Mouse (Mus musculus) limb, embryonic 11.5 days (tissue): ENCODE data around the gene Zfp609. TPM values are rescaled to one million over a fixed set of nuclear protein-coding genes. Genes with fewer than 3 reads are reported as not detected.

Experiments
- ATAC-seq: fragments of 200-750 bp; cut with Nextera tagmentation; 2 replicates; pipeline ENCODE4 v1.8.0; 2017; ENCODE audit warnings: low read depth; ENCODE audit not compliant: insufficient number of reproducible peaks, low FRiP score, low TSS enrichment
- DNase-seq: peaks from one replicate; pipeline ENCODE4 v3.0.0-alpha.2; 2015; ENCODE audit warnings: low spot score
- H3K27ac ChIP-seq: fragments of 300-500 bp; sonication (generic); replicated peaks from 2 replicates; pipeline ENCODE4 v1.5.1; 2014; ENCODE audit warnings: low read depth, mild to moderate bottlenecking, low read length
- H3K27me3 ChIP-seq: fragments of 300-500 bp; sonication (generic); 2 replicates; pipeline ENCODE4 v1.6.1; 2014; ENCODE audit warnings: mild to moderate bottlenecking, low read length, mixed read lengths; ENCODE audit not compliant: control insufficient read depth, insufficient read depth
- H3K36me3 ChIP-seq: fragments of 300-500 bp; sonication (generic); 2 replicates; pipeline ENCODE4 v1.6.1; 2014; ENCODE audit warnings: mild to moderate bottlenecking, low read length, moderate library complexity, mixed read lengths; ENCODE audit not compliant: control insufficient read depth, insufficient read depth
- H3K4me1 ChIP-seq: fragments of 300-500 bp; sonication (generic); 2 replicates; pipeline ENCODE4 v1.6.1; 2014; ENCODE audit warnings: low read length, mixed read lengths; ENCODE audit not compliant: control insufficient read depth, insufficient read depth
- H3K4me2 ChIP-seq: fragments of 300-500 bp; sonication (generic); 2 replicates; pipeline ENCODE4 v1.6.1; 2014; ENCODE audit warnings: low read depth, mild to moderate bottlenecking, moderate library complexity; ENCODE audit not compliant: severe bottlenecking
- H3K4me3 ChIP-seq: fragments of 300-500 bp; sonication (generic); 2 replicates; pipeline ENCODE4 v1.5.1; 2014; ENCODE audit warnings: low read depth, low read length
- H3K9ac ChIP-seq: fragments of 300-500 bp; sonication (generic); 2 replicates; pipeline ENCODE4 v1.6.1; 2014; ENCODE audit warnings: mild to moderate bottlenecking, low read length
- H3K9me3 ChIP-seq: fragments of 300-500 bp; sonication (generic); 2 replicates; pipeline ENCODE4 v1.6.1; 2016; ENCODE audit warnings: low read length; ENCODE audit not compliant: control insufficient read depth
- WGBS: fragments of 180-500 bp; shearing (Covaris S2); extraction: QIAGEN DNeasy Blood & Tissue Kit; methylation state at CpG from one replicate; pipeline ENCODE4 v1.1.7; 2014; 5-methylcytosine and 5-hydroxymethylcytosine counted together
- polyA plus RNA-seq: library from polyadenylated mRNA; unstranded; fragments of >200 nt; fragmentation: Nextera tagmentation; extraction: Ambion mirVana; gene quantifications from 2 replicates; pipeline ENCODE4 v1.2.1, GENCODE M21; 2014

Gene Zfp609
- polyA plus RNA-seq, 1 experiment from 2014 or later, result 7.3 TPM

- H3K4me3 ChIP-seq, result no peak overlapping the region
- no peak overlapping the region for H3K27ac ChIP-seq
- H3K4me1 ChIP-seq, result peaks cover 32% of the 10 kb centered on the region
- DNase-seq (no peak), ATAC-seq (no peak)
- H3K27me3 ChIP-seq, result no peaks in the 10 kb centered on the region
- WGBS, result 92% methylated on average over 4 of the region's 4 CpGs
- no peak overlapping the region for H3K4me2 ChIP-seq
- no peak overlapping the region for H3K9ac ChIP-seq
- 0 out of 2 replicates have a peak, but pooled peaks cover 2% of the 10 kb centered on the region for H3K36me3 ChIP-seq
- H3K9me3 ChIP-seq, result no peaks in the 10 kb centered on the region
Measured at GRCm38 (mm10) chr9:65680938-65681633, 146.3 kb downstream of the Zfp609 start.

GRCm38 (mm10) chr9:65679181-65679761 is 148.1 kb downstream of the Zfp609 start:
- no peaks in the 10 kb centered on the region for H3K27me3 ChIP-seq
- peak overlapping the region; percentile 12 for H3K4me3 ChIP-seq
- peaks cover 34% of the 10 kb centered on the region for H3K4me1 ChIP-seq
- H3K36me3 ChIP-seq, result no peaks in the 10 kb centered on the region
- H3K9me3 ChIP-seq, result no peaks in the 10 kb centered on the region
- 7% methylated on average over 5 of the region's 5 CpGs for WGBS
- DNase-seq, result peak; percentile 78
- H3K27ac ChIP-seq, result peak overlapping the region; percentile 72
- peak; percentile 79 for ATAC-seq
- H3K4me2 ChIP-seq, result peak overlapping the region; percentile 93
- no peak overlapping the region for H3K9ac ChIP-seq

GRCm38 (mm10) chr9:65677119-65677462 is 150.3 kb downstream of the Zfp609 start:
- DNase-seq (no peak), ATAC-seq (no peak)
- WGBS, result 2% methylated on average over 3 of the region's 3 CpGs
- Histone ChIP-seq H3K9me3 (no peaks in the 10 kb centered on the region), H3K27ac (no peak overlapping the region), H3K36me3 (no peaks in the 10 kb centered on the region), H3K4me1 (peaks cover 34% of the 10 kb centered on the region), H3K4me2 (peak overlapping the region; percentile 93), H3K9ac (peak overlapping the region; percentile 69), H3K27me3 (no peaks in the 10 kb centered on the region), H3K4me3 (peak overlapping the region; percentile 78)

GRCm38 (mm10) chr9:65676358-65677118 is 150.8 kb downstream of the Zfp609 start:
- Histone ChIP-seq H3K4me2 (peak overlapping the region; percentile 93), H3K36me3 (no peaks in the 10 kb centered on the region), H3K27ac (0 out of 2 replicates have a peak overlapping the region, but pooled peaks have one; percentile 30), H3K4me3 (peak overlapping the region; percentile 78), H3K9ac (peak overlapping the region; percentile 69), H3K9me3 (no peaks in the 10 kb centered on the region), H3K27me3 (no peaks in the 10 kb centered on the region), H3K4me1 (peaks cover 34% of the 10 kb centered on the region)
- peak; percentile 99 for DNase-seq
- WGBS, result 0% methylated on average over 32 of the region's 51 CpGs
- ATAC-seq, result peak; percentile 92

GRCm38 (mm10) chr9:65675461-65676357 is 151.7 kb downstream of the Zfp609 start:
- H3K9me3 ChIP-seq, result no peaks in the 10 kb centered on the region
- H3K4me3 ChIP-seq, result peak overlapping the region; percentile 78
- H3K4me1 ChIP-seq, result peaks cover 34% of the 10 kb centered on the region
- peak; percentile 40 for ATAC-seq
- WGBS, result 58% methylated on average over 8 of the region's 8 CpGs
- no peaks in the 10 kb centered on the region for H3K36me3 ChIP-seq
- peak overlapping the region; percentile 56; the same call in 1 of the 2 replicates for H3K9ac ChIP-seq
- H3K27ac ChIP-seq, result no peak overlapping the region
- no peak for DNase-seq
- no peaks in the 10 kb centered on the region for H3K27me3 ChIP-seq
- H3K4me2 ChIP-seq, result peak overlapping the region; percentile 93

GRCm38 (mm10) chr9:65672996-65673395 is 154.4 kb downstream of the Zfp609 start:
- Histone ChIP-seq H3K27ac (no peak overlapping the region), H3K4me3 (no peak overlapping the region), H3K36me3 (no peaks in the 10 kb centered on the region), H3K27me3 (no peaks in the 10 kb centered on the region), H3K9me3 (no peaks in the 10 kb centered on the region), H3K4me2 (no peak overlapping the region), H3K4me1 (peaks cover 9% of the 10 kb centered on the region; the same call in 1 of the 2 replicates), H3K9ac (no peak overlapping the region)
- DNase-seq (no peak), ATAC-seq (no peak)
- WGBS, result 84% methylated on average over 11 of the region's 11 CpGs

GRCm38 (mm10) chr9:65671431-65671931 is 155.9 kb downstream of the Zfp609 start:
- Histone ChIP-seq H3K9ac (no peak overlapping the region), H3K4me1 (0 out of 2 replicates have a peak, but pooled peaks cover 2% of the 10 kb centered on the region), H3K27ac (no peak overlapping the region), H3K27me3 (no peaks in the 10 kb centered on the region), H3K4me3 (no peak overlapping the region), H3K4me2 (no peak overlapping the region), H3K9me3 (no peaks in the 10 kb centered on the region), H3K36me3 (no peaks in the 10 kb centered on the region)
- ATAC-seq, result no peak
- 57% methylated on average over 9 of the region's 9 CpGs for WGBS
- DNase-seq, result no peak
